8 mouse cellular contexts compared by ENCODE assay signal in the genomic region with DNA sequence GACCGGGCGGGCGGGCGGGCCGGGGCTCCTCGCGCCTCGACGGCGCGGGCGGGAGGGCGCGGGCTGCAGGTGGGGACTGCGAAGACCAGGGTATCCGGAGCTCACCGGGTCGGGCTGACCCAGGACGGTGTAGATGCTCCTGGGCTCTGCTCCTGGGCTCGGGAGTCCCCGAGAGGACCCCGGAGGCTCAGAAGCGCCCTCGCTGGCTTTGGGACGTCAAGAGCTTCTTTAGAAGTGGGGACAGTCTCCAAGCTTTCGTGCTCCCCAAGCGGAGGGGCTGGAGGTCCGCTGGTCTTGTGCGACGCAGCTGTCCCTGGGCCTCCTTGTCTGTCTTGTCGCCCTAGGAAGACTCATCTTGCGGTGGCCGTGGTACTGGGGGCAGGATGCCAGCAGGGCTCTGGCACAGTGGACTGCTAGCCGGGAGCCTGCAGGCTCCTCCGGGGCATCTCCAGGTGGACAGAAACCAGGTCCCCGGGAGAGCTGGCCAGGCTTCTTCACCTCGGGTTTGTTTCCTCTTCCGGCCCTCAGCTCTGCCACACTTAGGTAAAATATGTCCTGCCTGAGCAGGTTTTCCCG. TPM values are rescaled to one million over a fixed set of nuclear protein-coding genes. Genes with fewer than 3 reads are reported as not detected.
DNase-seq lines count a peak whose midpoint lies in the region; ATAC-seq and TF ChIP-seq lines count a peak whose summit lies in the region.

No protein-coding gene starts in this region.

- no peak overlapping the region for H3K27ac ChIP-seq in cortical plate, adult 2 months (ENCODE audit: insufficient read depth, low read length)
- H3K27ac ChIP-seq in intestine, postnatal 0 days (ENCODE audit: low read depth, low read length), result peak overlapping the region; percentile 90
- peak overlapping the region; percentile 83 for H3K27ac ChIP-seq in liver, postnatal 0 days (ENCODE audit: low read depth)
- H3K27ac ChIP-seq in neural tube, embryonic 13.5 days (replicated peaks), result peak overlapping the region; percentile 93

- DNase-seq in ovary, postnatal 10 days (ENCODE audit: low spot score), result peak; percentile 45
- no peak for DNase-seq in ovary, adult 18-20 months (ENCODE audit: low spot score)
- peak; percentile 49 to 60 for DNase-seq in gastrocnemius, postnatal 4 days (ENCODE audit: low spot score in 2 of 2)
- no peak for DNase-seq in liver, postnatal 0 days
- DNase-seq in thymus, postnatal 14 days, result peak; percentile 62

- no peak for TF ChIP-seq POLR2A in cortical plate, adult 2 months (IDR thresholded peaks at IDR 0.05; ENCODE audit: extremely low read depth, insufficient read depth, low read length)

- no peak for TF ChIP-seq CTCF in cortical plate, adult 2 months (IDR thresholded peaks at IDR 0.05; ENCODE audit: extremely low read depth, insufficient read depth, low read length)
- TF ChIP-seq CTCF in intestine, postnatal 0 days (IDR thresholded peaks at IDR 0.05; ENCODE audit: low read depth), result 0 out of 2 replicates have a peak, but pooled peaks have one; percentile 10
- no peak for TF ChIP-seq CTCF in liver, postnatal 0 days (IDR thresholded peaks at IDR 0.05; ENCODE audit: low read depth)

- under 1% methylated on average over 30 of the region's 39 CpGs for WGBS in intestine, postnatal 0 days
- under 1% methylated on average over 36 of the region's 39 CpGs for WGBS in liver, postnatal 0 days (ENCODE audit: insufficient replicate concordance)
- WGBS in neural tube, embryonic 13.5 days, result under 1% methylated on average over 24 of the region's 39 CpGs

- no peak; the same call in 1 of the 2 replicates for ATAC-seq in intestine, postnatal 0 days
- peak; percentile 26 for ATAC-seq in liver, postnatal 0 days
- peak; percentile 69 for ATAC-seq in neural tube, embryonic 13.5 days (ENCODE audit: low read depth)

- peak overlapping the region; percentile 48 for H3K4me3 ChIP-seq in cortical plate, adult 2 months (ENCODE audit: insufficient read depth, low read length)
- peak overlapping the region; percentile 83 for H3K4me3 ChIP-seq in intestine, postnatal 0 days (ENCODE audit: low read depth, low read length)
- H3K4me3 ChIP-seq in liver, postnatal 0 days (ENCODE audit: low read depth, low read length), result peak overlapping the region; percentile 82
- peak overlapping the region; percentile 85 for H3K4me3 ChIP-seq in neural tube, embryonic 13.5 days

- H3K4me2 ChIP-seq in intestine, postnatal 0 days (replicated peaks; ENCODE audit: low read depth), result peak overlapping the region; percentile 87
- H3K4me2 ChIP-seq in liver, postnatal 0 days (ENCODE audit: low read depth, low read length), result peak overlapping the region; percentile 98
- H3K4me2 ChIP-seq in neural tube, embryonic 13.5 days, result peak overlapping the region; percentile 95

- no peaks in the 10 kb centered on the region for H3K27me3 ChIP-seq in intestine, postnatal 0 days (replicated peaks; ENCODE audit: control insufficient read depth, insufficient read depth, low read length)
- H3K27me3 ChIP-seq in liver, postnatal 0 days (ENCODE audit: insufficient read depth, low read length), result no peaks in the 10 kb centered on the region
- no peaks in the 10 kb centered on the region; the same call in 1 of the 2 replicates for H3K27me3 ChIP-seq in neural tube, embryonic 13.5 days

- H3K36me3 ChIP-seq in intestine, postnatal 0 days (ENCODE audit: control insufficient read depth, insufficient read depth), result peaks cover 6% of the 10 kb centered on the region; the same call in 1 of the 2 replicates
- H3K36me3 ChIP-seq in liver, postnatal 0 days (replicated peaks; ENCODE audit: insufficient read depth, low read length), result peaks cover 4% of the 10 kb centered on the region; the same call in 1 of the 2 replicates
- peaks cover 7% of the 10 kb centered on the region; the same call in 1 of the 2 replicates for H3K36me3 ChIP-seq in neural tube, embryonic 13.5 days

- TF ChIP-seq EP300 in liver, postnatal 0 days (IDR thresholded peaks at IDR 0.05; ENCODE audit: low read depth), result no peak

- H3K9me3 ChIP-seq in intestine, postnatal 0 days (ENCODE audit: control insufficient read depth), result no peaks in the 10 kb centered on the region
- H3K9me3 ChIP-seq in liver, postnatal 0 days (ENCODE audit: low read length), result no peaks in the 10 kb centered on the region
- no peaks in the 10 kb centered on the region for H3K9me3 ChIP-seq in neural tube, embryonic 13.5 days

- H3K9ac ChIP-seq in intestine, postnatal 0 days (ENCODE audit: low read depth, low read length), result peak overlapping the region; percentile 89
- peak overlapping the region; percentile 90 for H3K9ac ChIP-seq in liver, postnatal 0 days (replicated peaks)
- H3K9ac ChIP-seq in neural tube, embryonic 13.5 days, result peak overlapping the region; percentile 97

- H3K4me1 ChIP-seq in cortical plate, adult 2 months (ENCODE audit: control insufficient read depth, insufficient read depth, low read length), result peaks cover 3% of the 10 kb centered on the region; the same call in 1 of the 2 replicates
- peaks cover 7% of the 10 kb centered on the region; the same call in 1 of the 2 replicates for H3K4me1 ChIP-seq in intestine, postnatal 0 days (replicated peaks; ENCODE audit: control insufficient read depth, insufficient read depth, low read length)
- H3K4me1 ChIP-seq in liver, postnatal 0 days (ENCODE audit: insufficient read depth), result peaks cover 36% of the 10 kb centered on the region
- H3K4me1 ChIP-seq in neural tube, embryonic 13.5 days (replicated peaks), result peaks cover 44% of the 10 kb centered on the region

RNA-seq across cellular contexts. Expression of a gene that starts 1.3 kb away (rescaled TPM):
- polyA plus RNA-seq in cortical plate, adult 2 months (2012; rRNA removed), result 18.5 and 19.9 TPM in 2 replicates
- total RNA-seq in gastrocnemius, postnatal 4 days (2021), result 10 to 100 TPM; 33.8 to 34.8 TPM
- 32.5 and 33.0 TPM in 2 replicates for polyA plus RNA-seq in intestine, postnatal 0 days (2015; fragmentation: Nextera tagmentation; extraction: Ambion mirVana)
- polyA plus RNA-seq in liver, postnatal 0 days (2015; fragmentation: Nextera tagmentation; extraction: Ambion mirVana), result 23.3 and 23.6 TPM in 2 replicates
- 39.6 and 46.8 TPM in 2 replicates for polyA plus RNA-seq in neural tube, embryonic 13.5 days (2015; fragmentation: Nextera tagmentation; extraction: Ambion mirVana)

RNA-seq across cellular contexts. Expression of a gene that starts 12.6 kb away (rescaled TPM):
- polyA plus RNA-seq in cortical plate, adult 2 months (2012; rRNA removed), result 37.1 and 38.5 TPM in 2 replicates
- 10 to 100 TPM; 10.5 to 12.4 TPM for total RNA-seq in gastrocnemius, postnatal 4 days (2021)
- 9.6 and 10.4 TPM in 2 replicates for polyA plus RNA-seq in intestine, postnatal 0 days (2015; fragmentation: Nextera tagmentation; extraction: Ambion mirVana)
- 14.3 and 14.7 TPM in 2 replicates for polyA plus RNA-seq in liver, postnatal 0 days (2015; fragmentation: Nextera tagmentation; extraction: Ambion mirVana)
- polyA plus RNA-seq in neural tube, embryonic 13.5 days (2015; fragmentation: Nextera tagmentation; extraction: Ambion mirVana), result 21.0 and 21.9 TPM in 2 replicates

RNA-seq across cellular contexts. Expression of a gene that starts 16.7 kb away (rescaled TPM):
- polyA plus RNA-seq in cortical plate, adult 2 months (2012; rRNA removed), result 105 and 116 TPM in 2 replicates
- under 1 TPM; 0.13 to 0.15 TPM for total RNA-seq in gastrocnemius, postnatal 4 days (2021)
- 0.26 and 0.48 TPM in 2 replicates for polyA plus RNA-seq in intestine, postnatal 0 days (2015; fragmentation: Nextera tagmentation; extraction: Ambion mirVana)
- not detected in 2 replicates for polyA plus RNA-seq in liver, postnatal 0 days (2015; fragmentation: Nextera tagmentation; extraction: Ambion mirVana)
- polyA plus RNA-seq in neural tube, embryonic 13.5 days (2015; fragmentation: Nextera tagmentation; extraction: Ambion mirVana), result 2.8 and 3.4 TPM in 2 replicates

RNA-seq across cellular contexts. Expression of a gene that starts 46.7 kb away (rescaled TPM):
- polyA plus RNA-seq in cortical plate, adult 2 months (2012; rRNA removed), result 31.8 and 34.1 TPM in 2 replicates
- 10 to 100 TPM; 13.5 to 16.6 TPM for total RNA-seq in gastrocnemius, postnatal 4 days (2021)
- polyA plus RNA-seq in intestine, postnatal 0 days (2015; fragmentation: Nextera tagmentation; extraction: Ambion mirVana), result 3.6 and 4.2 TPM in 2 replicates
- 3.1 and 3.3 TPM in 2 replicates for polyA plus RNA-seq in liver, postnatal 0 days (2015; fragmentation: Nextera tagmentation; extraction: Ambion mirVana)
- 15.8 and 16.7 TPM in 2 replicates for polyA plus RNA-seq in neural tube, embryonic 13.5 days (2015; fragmentation: Nextera tagmentation; extraction: Ambion mirVana)

RNA-seq across cellular contexts. Expression of a gene that starts 52.3 kb away (rescaled TPM):
- 31.3 and 36.0 TPM in 2 replicates for polyA plus RNA-seq in cortical plate, adult 2 months (2012; rRNA removed)
- 10 to 100 TPM; 11.2 to 11.8 TPM for total RNA-seq in gastrocnemius, postnatal 4 days (2021)
- 7.6 and 8.6 TPM in 2 replicates for polyA plus RNA-seq in intestine, postnatal 0 days (2015; fragmentation: Nextera tagmentation; extraction: Ambion mirVana)
- polyA plus RNA-seq in liver, postnatal 0 days (2015; fragmentation: Nextera tagmentation; extraction: Ambion mirVana), result 4.9 and 6.3 TPM in 2 replicates
- polyA plus RNA-seq in neural tube, embryonic 13.5 days (2015; fragmentation: Nextera tagmentation; extraction: Ambion mirVana), result 23.9 and 26.7 TPM in 2 replicates

Comparison
In these comparisons a context has a peak if more than half of its experiments do, and no peak if none do; other contexts are left out.
1. DNase-seq: peak in ovary, postnatal 10 days (single experiment), gastrocnemius, postnatal 4 days (2 of 2) and thymus, postnatal 14 days (single experiment); none in ovary, adult 18-20 months (single experiment) and liver, postnatal 0 days (single experiment).
2. RNA of a gene that starts 16.7 kb away (polyA plus RNA-seq): 105 to 116 TPM in cortical plate, adult 2 months; 2.8 to 3.4 TPM in neural tube, embryonic 13.5 days, 0.26 to 0.48 TPM in intestine, postnatal 0 days and not detected in liver, postnatal 0 days; every median in the first group is over 10 times any median in the second.
3. Peak in every context shown above with its lines, with median percentiles within 50 percentile points of each other: H3K4me3 ChIP-seq, H3K4me2 ChIP-seq and H3K9ac ChIP-seq.